Mouse (Mus musculus): ENCODE data around the gene Clta.

DNA sequence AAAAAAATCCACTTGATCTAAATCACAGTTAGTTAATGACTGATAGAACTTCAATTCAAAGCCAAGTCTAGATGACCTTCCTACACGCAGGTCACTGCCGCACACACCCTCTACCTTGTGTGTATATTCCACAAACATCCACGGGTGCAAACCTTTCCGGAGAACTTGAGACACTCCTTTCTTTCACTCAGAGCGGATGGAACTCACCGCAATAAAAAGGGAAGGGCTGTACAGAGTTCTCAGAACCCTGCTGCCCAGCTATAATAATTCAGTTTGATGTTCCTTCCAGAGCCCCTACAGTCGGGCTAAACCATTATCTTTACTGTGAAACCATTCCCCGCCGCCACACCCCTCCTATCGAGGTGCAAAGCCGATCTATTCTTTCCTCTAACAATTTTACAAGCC lies 67.5 kb downstream of the Clta start:
- TF ChIP-seq CTCF (IDR thresholded peaks at IDR 0.05; ENCODE audit: low read depth) (no peak), EP300 (optimal IDR thresholded peaks at IDR 0.05) (no peak)
